In genomic region chr17:66490022-66490601, GRCm38 (mm10) we compare ENCODE assay signal across 8 mouse cellular contexts. TPM values are rescaled to one million over a fixed set of nuclear protein-coding genes. Genes with fewer than 3 reads are reported as not detected.
DNase-seq lines count a peak whose midpoint lies in the region; ATAC-seq and TF ChIP-seq lines count a peak whose summit lies in the region.
"Had no signal": no experiment of that assay in that cellular context is flagged by ENCODE, and none has a peak within 500 bp of the region (broad histone marks: within the 10 kb centered on the region; RNA-seq: fewer than 3 reads in every experiment).

No protein-coding gene starts in this region.

- dilution Hi-C loops in CH12.LX (cut with MboI; ENCODE audit: extremely low pct_ligation_motif_present, extremely low pct_unique_long_range_greater_than_20kb, low sequenced_read_pairs): no loop called here

- H3K9me3 ChIP-seq in CH12.LX (replicated peaks; ENCODE audit: low read length): no peaks in the 10 kb centered on the region
- no peaks in the 10 kb centered on the region for H3K9me3 ChIP-seq in hindbrain, embryonic 13.5 days
- H3K9me3 ChIP-seq: heart, embryonic 15.5 days had no signal

- H3K27ac ChIP-seq in CH12.LX (ENCODE audit: insufficient read depth, low read depth): no peak overlapping the region
- H3K27ac ChIP-seq in hindbrain, embryonic 13.5 days: no peak overlapping the region
- H3K27ac ChIP-seq: heart, embryonic 15.5 days had no signal

- no peak for TF ChIP-seq EP300 in CH12.LX (IDR thresholded peaks at IDR 0.05; ENCODE audit: low read length)

- WGBS in hindbrain, embryonic 13.5 days: 43% methylated on average over 10 of the region's 10 CpGs

- TF ChIP-seq CTCF in CH12.LX (conservative IDR thresholded peaks at IDR 0.05 in 1 of 2, IDR thresholded peaks at IDR 0.05 in 1 of 2; ENCODE audit: low read depth in 2 of 2, low read length in 2 of 2): peak; percentile 95 to 97

- no peaks in the 10 kb centered on the region for H3K27me3 ChIP-seq in CH12.LX (replicated peaks)
- no peaks in the 10 kb centered on the region for H3K27me3 ChIP-seq in hindbrain, embryonic 13.5 days

- 0 out of 2 replicates have a peak, but pooled peaks have one; percentile 55 for ATAC-seq in hindbrain, embryonic 13.5 days (ENCODE audit: low FRiP score)

- no peak overlapping the region for H3K4me3 ChIP-seq in CH12.LX (replicated peaks in 1 of 3; ENCODE audit: low read depth in 2 of 3, low read length in 2 of 3, poor library complexity in 1 of 3)
- no peak overlapping the region for H3K4me3 ChIP-seq in hindbrain, embryonic 13.5 days
- H3K4me3 ChIP-seq: heart, embryonic 15.5 days had no signal

- TF ChIP-seq POLR2A in CH12.LX (IDR thresholded peaks at IDR 0.05; ENCODE audit: low read depth, low read length): no peak

- in situ Hi-C loops in CH12.LX (cut with MboI; ENCODE audit: low pct_ligation_motif_present, low pct_unique_long_range_greater_than_20kb, low sequenced_read_pairs): no loop called here

- no peaks in the 10 kb centered on the region for H3K79me2 ChIP-seq in CH12.LX (replicated peaks; ENCODE audit: control insufficient read depth, extremely low read depth, insufficient read depth, poor library complexity, severe bottlenecking)

- no peak overlapping the region for H3K4me2 ChIP-seq in CH12.LX (ENCODE audit: insufficient read depth, low read depth, poor library complexity, severe bottlenecking)
- no peak overlapping the region for H3K4me2 ChIP-seq in hindbrain, embryonic 13.5 days
- H3K4me2 ChIP-seq: heart, embryonic 15.5 days had no signal

- H3K36me3 ChIP-seq in CH12.LX (replicated peaks in 1 of 2; ENCODE audit: control insufficient read depth in 1 of 2, insufficient read depth in 1 of 2, low read length in 1 of 2): peaks cover 10 to 17% of the 10 kb centered on the region in 2 experiments
- H3K36me3 ChIP-seq in hindbrain, embryonic 13.5 days: peaks cover 22% of the 10 kb centered on the region

- H3K4me1 ChIP-seq in CH12.LX (ENCODE audit: control insufficient read depth in 1 of 2, insufficient read depth in 2 of 2): no peaks in the 10 kb centered on the region; a peak in 1 of 4 replicates
- H3K4me1 ChIP-seq in hindbrain, embryonic 13.5 days (replicated peaks): 0 out of 2 replicates have a peak, but pooled peaks cover 4% of the 10 kb centered on the region
- H3K4me1 ChIP-seq: heart, embryonic 15.5 days had no signal

- peak; percentile 58 for DNase-seq in CH12.LX (ENCODE audit: extremely low read depth)
- peak; percentile 77 for DNase-seq in ZHBTc4 (ENCODE audit: low read depth, low spot score)
- peak; percentile 55 for DNase-seq in embryo, embryonic 9.5 days (ENCODE audit: extremely low spot score)
- DNase-seq in layer of hippocampus, adult 8-10 months (ENCODE audit: low spot score in 2 of 2): peak; percentile 77 to 82
- peak; percentile 56 for DNase-seq in lung, postnatal 14 days
- DNase-seq in right cerebral cortex, postnatal 10 days (ENCODE audit: low spot score in 2 of 2): peak; percentile 78 to 81

- TF ChIP-seq RAD21 in CH12.LX (IDR thresholded peaks at IDR 0.05; ENCODE audit: low read depth, low read length): peak; percentile 97

- no peak overlapping the region for H3K9ac ChIP-seq in CH12.LX (ENCODE audit: insufficient read depth, low read depth)
- H3K9ac ChIP-seq in hindbrain, embryonic 13.5 days: no peak overlapping the region
- H3K9ac ChIP-seq: heart, embryonic 15.5 days had no signal

TF ChIP-seq in CH12.LX, 34 proteins besides CTCF, POLR2A, EP300 and RAD21:
- TF ChIP-seq IRF4 (IDR thresholded peaks at IDR 0.05; ENCODE audit: low read depth, low read length) (peak; percentile 51; the same call in 1 of the 2 replicates), JUND (conservative IDR thresholded peaks at IDR 0.05; ENCODE audit: low read depth, low read length) (peak; percentile 24; the same call in 1 of the 2 replicates), MAX (IDR thresholded peaks at IDR 0.05; ENCODE audit: low read length) (peak; percentile 44; the same call in 1 of the 2 replicates), SMC3 (IDR thresholded peaks at IDR 0.05; ENCODE audit: low read depth, low read length) (peak; percentile 85), UBTF (IDR thresholded peaks at IDR 0.05; ENCODE audit: low read depth, low read length) (no peak), HCFC1 (IDR thresholded peaks at IDR 0.05; ENCODE audit: low read depth, low read length) (no peak), MYC (IDR thresholded peaks at IDR 0.05; ENCODE audit: low read depth, low read length) (peak; percentile 69), ZC3H11A (IDR thresholded peaks at IDR 0.05; ENCODE audit: low read depth, low read length) (peak; percentile 41; the same call in 1 of the 2 replicates), RCOR1 (conservative IDR thresholded peaks at IDR 0.05; ENCODE audit: low read depth, low read length) (no peak)

RNA-seq across cellular contexts. Expression of gene Rab12, which starts 29.4 kb away (rescaled TPM):
- 8.4 and 10.8 TPM in 2 replicates for total RNA-seq in CH12.LX (2012; rRNA removed)
- total RNA-seq in CH12.LX (2014; rRNA removed): 16.1 and 17.1 TPM in 2 replicates
- polyA plus RNA-seq in CH12.LX (2012; ENCODE audit: insufficient read length, low read depth): 13.4 and 13.5 TPM in 2 replicates
- 60.7 and 66.5 TPM in 2 replicates for polyA plus RNA-seq in hindbrain, embryonic 13.5 days (2015; fragmentation: Nextera tagmentation; extraction: Ambion mirVana)
- total RNA-seq in layer of hippocampus, adult 8-10 months (2022): 100 to 1,000 TPM; 106 to 117 (median 108) TPM

RNA-seq across cellular contexts. Expression of gene Mtcl1, which starts 40.6 kb away (rescaled TPM):
- total RNA-seq in CH12.LX (2012; rRNA removed) (not detected in 2 replicates), CH12.LX (2014; rRNA removed) (not detected in 2 replicates)
- polyA plus RNA-seq in CH12.LX (2012; ENCODE audit: insufficient read length, low read depth): not detected in 2 replicates
- 50.9 TPM in 2 replicates for polyA plus RNA-seq in hindbrain, embryonic 13.5 days (2015; fragmentation: Nextera tagmentation; extraction: Ambion mirVana)
- 10 to 100 TPM; 40.5 to 54.3 (median 44.3) TPM for total RNA-seq in layer of hippocampus, adult 8-10 months (2022)

Comparison
In these comparisons a context has a peak if more than half of its experiments do, and no peak if none do; other contexts are left out.
1. RNA of gene Rab12, which starts 29.4 kb away (total RNA-seq): 106 to 117 TPM in layer of hippocampus, adult 8-10 months; 8.4 to 17.1 TPM in CH12.LX; every median in the first group is over 4 times any median in the second.
2. RNA of gene Mtcl1, which starts 40.6 kb away (total RNA-seq): 40.5 to 54.3 TPM in layer of hippocampus, adult 8-10 months; not detected in CH12.LX; every median in the first group is over 10 times any median in the second.
3. Peak in every context shown above with its lines, with median percentiles within 50 percentile points of each other: DNase-seq.